9 mouse cellular contexts compared by ENCODE assay signal in genomic region chr10:69706851-69707788, GRCm38 (mm10).
A peak's percentile ranks its signal among the peaks of the same experiment; 100 is the strongest.
DNase-seq lines count a peak whose midpoint lies in the region.
"Had no signal": no experiment of that assay in that cellular context is flagged by ENCODE, and none has a peak within 500 bp of the region (broad histone marks: within the 10 kb centered on the region; RNA-seq: fewer than 3 reads in every experiment).

No protein-coding gene starts in this region.

- peaks cover 20% of the 10 kb centered on the region for H3K4me1 ChIP-seq in limb, embryonic 10.5 days

- WGBS in limb, embryonic 10.5 days, result 32% methylated on average over 14 of the region's 14 CpGs

- DNase-seq in adrenal gland, adult (ENCODE audit: inconsistent age in 2 of 2, low spot score in 1 of 2), result peak; percentile 54 to 76
- DNase-seq in adrenal gland, adult 18-20 months (ENCODE audit: low spot score in 2 of 2), result no peak
- peak; percentile 34 for DNase-seq in testis, postnatal 14 days (ENCODE audit: low spot score)
- no peak for DNase-seq in testis, postnatal 10 days (ENCODE audit: low spot score)
- peak; percentile 37 for DNase-seq in limb, embryonic 10.5 days (ENCODE audit: low spot score)
- DNase-seq in yolk sac, embryonic 10.5 days (ENCODE audit: low spot score), result peak; percentile 59
- no peak for DNase-seq in urinary bladder, postnatal 10 days (ENCODE audit: low spot score)
- no peak for DNase-seq in right cerebral cortex, postnatal 14 days

- peak overlapping the region; percentile 44 for H3K4me3 ChIP-seq in limb, embryonic 10.5 days
- H3K4me3 ChIP-seq: myocyte had no signal

- peaks cover 8% of the 10 kb centered on the region; the same call in 1 of the 2 replicates for H3K27me3 ChIP-seq in limb, embryonic 10.5 days (ENCODE audit: low read depth, poor library complexity, severe bottlenecking)

- H3K27ac ChIP-seq in limb, embryonic 10.5 days, result peak overlapping the region; percentile 69

- no peaks in the 10 kb centered on the region for H3K36me3 ChIP-seq in limb, embryonic 10.5 days

- H3K9me3 ChIP-seq in limb, embryonic 10.5 days (replicated peaks), result no peaks in the 10 kb centered on the region

Comparison
In these comparisons a context has a peak if more than half of its experiments do, and no peak if none do; other contexts are left out.
1. DNase-seq: peak in adrenal gland, adult (2 of 2), testis, postnatal 14 days (single experiment), limb, embryonic 10.5 days (single experiment) and yolk sac, embryonic 10.5 days (single experiment); none in adrenal gland, adult 18-20 months (0 of 2), testis, postnatal 10 days (single experiment), urinary bladder, postnatal 10 days (single experiment) and right cerebral cortex, postnatal 14 days (single experiment).